Mouse (Mus musculus): ENCODE measurements at regions not wholly inside any gene's neighbourhood (a gene's known extent, or its start where the extent isn't known, plus 50 kb on each side); places are given as distances from the start of the nearest gene placed in this dataset.

DNA sequence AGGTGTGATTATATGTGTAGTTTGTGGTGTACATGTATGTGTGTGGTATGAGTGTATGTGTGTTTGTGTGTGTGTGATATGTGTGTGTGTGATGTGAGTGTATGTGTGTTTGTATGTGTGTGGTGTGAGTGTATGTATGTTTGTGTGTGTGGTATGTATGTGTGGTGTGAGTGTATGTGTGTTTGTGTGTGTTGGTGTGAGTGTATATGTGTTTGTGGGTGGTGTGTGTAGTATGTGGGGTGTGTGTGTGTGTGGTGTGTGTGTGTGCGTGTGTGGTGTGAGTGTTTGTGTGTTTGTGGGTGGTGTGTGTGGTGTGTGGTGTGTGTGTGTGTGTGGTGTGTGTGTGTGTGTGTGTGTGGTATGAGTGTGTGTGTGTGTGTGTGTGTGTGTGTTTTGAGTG, 160.6 kb upstream of the Tmtc1 start:
- TF ChIP-seq POLR2A (IDR thresholded peaks at IDR 0.05; ENCODE audit: extremely low read depth, insufficient read depth, low read length) (no peak), CTCF (IDR thresholded peaks at IDR 0.05; ENCODE audit: low read depth, low read length) (no peak)

All from liver, adult 2 months (tissue).